Mouse (Mus musculus) kidney, adult 18-20 months (tissue): ENCODE measurements around the gene Wbp1l.
A peak's percentile ranks its signal among the peaks of the same experiment; 100 is the strongest.

ENCODE experiments used
- DNase-seq: peaks from one replicate; pipeline ENCODE4 v3.0.0; 2021

Wbp1l gene

GRCm38 (mm10) chr19:46599375-46600256 lies 732 bp downstream of the Wbp1l start:
- peak; percentile 56 for DNase-seq

- no peak for DNase-seq
Observed at GRCm38 (mm10) chr19:46600371-46600770, 1.5 kb downstream of the Wbp1l start.

- DNase-seq: peak; percentile 71
Observed at GRCm38 (mm10) chr19:46601491-46601890, 2.6 kb downstream of the Wbp1l start.

GRCm38 (mm10) chr19:46602406-46602805 lies 3.5 kb downstream of the Wbp1l start:
- DNase-seq: no peak

DNA sequence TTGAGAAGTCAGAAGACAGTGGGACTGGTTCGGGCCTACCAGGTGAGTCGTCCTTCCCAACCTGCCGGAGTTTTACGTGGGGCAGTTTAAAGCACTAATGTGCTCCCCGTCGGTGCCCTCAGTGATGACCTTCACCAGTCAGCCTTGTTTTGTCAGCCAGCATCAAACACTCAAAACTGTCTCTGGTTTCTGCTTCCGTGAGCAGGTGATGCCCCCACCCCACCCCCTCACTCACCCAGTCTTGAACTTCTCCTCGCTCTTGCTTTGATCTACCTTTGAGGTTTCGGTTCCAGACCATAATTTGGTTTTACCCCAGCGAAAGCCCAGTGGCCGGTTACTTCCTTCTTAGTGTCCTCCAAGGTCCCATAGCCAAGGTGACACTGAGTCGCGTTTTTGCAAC lies 7.8 kb downstream of the Wbp1l start:
- no peak for DNase-seq

GRCm38 (mm10) chr19:46607424-46607823 lies 8.5 kb downstream of the Wbp1l start:
- peak; percentile 40 for DNase-seq

DNA sequence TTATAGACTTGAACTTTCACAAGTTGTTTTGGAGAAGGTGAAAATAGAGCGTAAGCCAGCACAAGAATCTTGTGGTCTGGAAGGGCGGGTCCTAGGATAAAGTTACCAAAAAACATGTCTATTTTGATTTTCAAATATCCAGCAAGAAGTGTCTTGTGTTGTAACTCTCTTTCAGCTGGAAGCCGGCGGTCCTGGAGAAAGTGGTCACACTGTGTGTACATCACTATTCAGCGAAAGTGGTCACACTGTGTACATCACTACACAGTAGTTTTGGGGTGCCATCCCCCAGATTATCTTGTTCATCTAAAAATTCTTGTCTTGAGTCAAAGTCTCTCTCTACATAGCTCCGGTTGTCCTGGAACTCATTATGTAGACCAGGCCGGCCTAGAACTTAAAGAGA lies 9.3 kb downstream of the Wbp1l start:
- DNase-seq: no peak

- no peak for DNase-seq
Observed at GRCm38 (mm10) chr19:46616378-46616777, 17.5 kb downstream of the Wbp1l start.

DNA sequence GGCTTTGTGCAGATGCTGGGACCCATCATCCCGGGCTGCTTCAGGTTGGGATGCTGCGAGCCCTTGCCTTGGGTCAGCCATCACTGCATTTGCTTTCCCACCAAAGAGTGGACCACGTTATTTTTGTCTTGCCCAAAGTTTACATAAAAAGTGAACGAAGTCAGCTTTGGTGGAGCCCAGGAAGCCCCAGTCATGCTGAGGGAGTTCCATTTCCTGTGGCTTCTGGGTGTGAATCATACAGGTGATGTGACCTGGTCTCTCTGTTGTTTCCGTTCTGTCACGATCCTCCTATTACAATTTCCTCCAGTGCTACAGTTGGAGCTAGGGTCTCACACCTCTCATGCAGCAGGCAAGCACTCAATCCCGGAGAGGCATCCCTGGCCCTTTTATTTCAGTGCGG lies 18.5 kb downstream of the Wbp1l start:
- no peak for DNase-seq

GRCm38 (mm10) chr19:46618322-46618721 lies 19.4 kb downstream of the Wbp1l start:
- DNase-seq: no peak

DNA sequence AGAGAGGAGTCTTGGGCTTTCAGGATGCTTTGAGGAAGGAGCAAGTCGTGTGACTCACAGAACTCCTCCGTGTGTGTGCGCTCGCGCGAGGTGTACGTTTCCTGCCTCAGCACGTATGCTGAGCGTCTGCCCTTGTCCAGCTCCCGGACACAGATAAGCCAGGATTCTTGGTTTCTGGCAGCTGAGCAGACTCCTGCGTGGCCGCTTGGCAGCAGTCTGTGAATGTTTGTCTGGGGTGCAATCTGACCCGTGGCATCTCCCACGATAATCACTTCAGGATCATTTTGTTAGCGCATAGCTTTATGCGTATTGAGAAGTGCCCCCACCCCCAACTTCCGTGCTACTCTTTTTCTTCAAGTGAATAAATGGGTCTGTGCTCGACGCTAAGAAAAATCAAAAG lies 20.1 kb downstream of the Wbp1l start:
- DNase-seq: no peak

- no peak for DNase-seq
Observed at GRCm38 (mm10) chr19:46619518-46619917, 20.6 kb downstream of the Wbp1l start.

- no peak for DNase-seq
Observed at GRCm38 (mm10) chr19:46620016-46620808, 21.3 kb downstream of the Wbp1l start.

DNA sequence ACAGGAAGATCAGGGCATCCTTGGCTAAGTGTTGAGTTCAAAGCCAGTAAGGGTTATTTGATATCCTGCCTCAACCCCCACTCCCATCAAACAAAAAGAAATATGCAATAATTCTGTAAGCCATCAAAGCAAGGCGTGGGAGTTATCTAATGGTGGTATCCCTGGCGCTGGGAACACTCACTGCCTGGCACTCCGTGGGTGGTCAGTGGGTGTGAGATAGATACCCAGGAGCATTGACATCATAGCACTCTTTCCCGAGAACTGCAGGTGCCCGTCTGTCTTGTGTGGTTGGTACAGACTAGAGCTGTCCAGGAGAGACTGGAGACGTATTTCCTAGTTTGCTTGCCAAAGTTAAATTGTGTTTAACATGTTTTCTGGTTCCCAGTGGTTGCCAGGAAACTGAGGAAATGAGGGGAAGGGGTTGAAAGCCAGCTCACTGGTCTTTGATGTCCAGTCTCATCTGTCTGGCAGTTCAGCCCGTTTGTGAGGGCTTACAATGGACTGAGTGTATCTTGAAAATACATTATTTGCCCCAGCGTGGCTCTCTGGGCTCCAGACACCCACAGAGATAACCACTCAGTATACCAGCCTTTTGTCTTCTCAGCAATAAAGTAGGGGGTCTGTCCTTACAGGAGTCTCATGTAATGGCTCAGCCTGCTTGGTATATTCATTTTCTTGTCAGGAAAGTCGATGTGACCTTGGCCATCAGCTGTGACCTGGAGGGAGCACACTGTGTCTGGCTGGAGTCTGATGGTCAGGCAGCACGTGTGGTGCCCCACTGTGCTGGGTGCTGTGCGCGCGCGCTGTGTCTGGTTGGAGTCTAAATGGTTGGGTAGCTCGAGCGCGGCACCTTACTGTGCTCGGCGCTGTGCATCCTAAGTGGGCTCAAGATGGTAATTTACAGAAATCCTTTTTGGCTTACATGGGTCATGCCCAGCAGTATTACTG lies 22.6 kb downstream of the Wbp1l start:
- DNase-seq: no peak

- no peak for DNase-seq
Observed at GRCm38 (mm10) chr19:46622659-46623193, 23.8 kb downstream of the Wbp1l start.

DNA sequence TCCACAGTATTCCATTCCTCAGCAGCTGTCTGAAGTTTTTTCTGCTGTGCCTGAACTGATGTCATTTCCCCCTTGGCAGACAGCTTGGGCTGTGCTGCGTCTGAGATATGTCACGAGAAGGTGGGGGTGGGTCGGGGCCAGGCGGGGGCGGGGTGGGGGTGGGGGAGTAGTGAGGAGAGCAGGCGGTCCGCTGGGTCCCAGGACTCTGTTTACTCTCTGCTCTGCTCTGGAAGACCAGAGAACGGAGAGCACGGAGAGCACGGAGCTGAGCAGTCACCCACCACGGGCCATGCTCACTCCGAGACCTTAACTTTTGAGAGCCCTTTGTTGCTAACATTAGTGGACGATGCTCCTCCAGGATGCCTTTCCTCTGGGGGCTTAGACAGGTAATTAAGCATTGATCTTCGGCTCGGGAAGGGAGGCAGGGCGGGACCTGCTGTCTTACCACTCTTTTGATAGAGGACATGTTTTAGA lies 24.3 kb downstream of the Wbp1l start:
- no peak for DNase-seq

DNA sequence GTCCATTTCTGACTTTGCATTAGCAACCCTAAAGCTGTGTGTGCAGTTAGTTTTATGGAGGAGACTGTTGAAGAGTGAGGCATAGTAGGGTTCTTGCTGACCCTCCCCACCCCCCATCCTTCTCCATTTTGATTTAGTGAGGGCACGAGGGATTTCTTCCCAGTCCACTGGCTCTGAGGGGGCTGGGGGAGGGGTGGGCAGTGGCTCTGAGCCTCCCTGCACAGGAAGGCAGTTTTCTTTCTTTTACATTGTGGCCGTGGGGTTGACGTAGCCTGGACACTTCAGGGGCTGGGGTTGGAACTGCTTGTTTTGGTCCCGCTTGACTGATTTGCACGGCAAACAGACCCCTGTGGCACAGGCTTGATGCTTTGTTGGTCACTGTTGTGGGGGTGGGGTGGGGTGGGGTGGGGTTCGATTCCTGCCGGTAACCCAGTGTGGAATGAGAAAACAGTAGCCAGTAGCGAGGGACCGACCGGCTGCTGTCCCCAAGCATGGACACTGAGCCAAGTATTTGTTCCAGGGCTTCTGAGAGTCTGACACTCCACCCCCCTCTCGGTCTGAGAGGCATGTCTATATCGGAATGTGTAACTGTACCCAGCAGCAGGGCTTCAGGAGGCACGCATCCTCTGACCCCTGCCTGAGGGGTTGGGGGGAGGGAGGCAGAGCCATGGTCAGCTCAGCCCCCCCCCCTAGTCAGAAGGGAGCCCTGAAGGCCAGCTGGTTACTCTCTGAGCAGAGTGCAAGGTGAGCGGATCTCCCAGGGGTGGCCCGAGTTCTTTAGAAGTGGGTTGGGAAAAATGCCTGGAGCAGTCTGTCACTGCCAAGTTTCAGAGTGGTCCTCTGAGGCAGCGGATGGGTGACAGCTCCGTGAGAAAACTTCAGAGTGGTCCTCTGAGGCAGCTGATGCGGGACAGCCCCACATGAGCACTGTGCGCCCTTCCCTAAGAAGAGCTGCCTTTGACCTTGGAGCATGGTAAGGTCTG lies 25.2 kb downstream of the Wbp1l start:
- peak; percentile 49 for DNase-seq

GRCm38 (mm10) chr19:46625015-46625414 lies 26.1 kb downstream of the Wbp1l start:
- DNase-seq: no peak

DNA sequence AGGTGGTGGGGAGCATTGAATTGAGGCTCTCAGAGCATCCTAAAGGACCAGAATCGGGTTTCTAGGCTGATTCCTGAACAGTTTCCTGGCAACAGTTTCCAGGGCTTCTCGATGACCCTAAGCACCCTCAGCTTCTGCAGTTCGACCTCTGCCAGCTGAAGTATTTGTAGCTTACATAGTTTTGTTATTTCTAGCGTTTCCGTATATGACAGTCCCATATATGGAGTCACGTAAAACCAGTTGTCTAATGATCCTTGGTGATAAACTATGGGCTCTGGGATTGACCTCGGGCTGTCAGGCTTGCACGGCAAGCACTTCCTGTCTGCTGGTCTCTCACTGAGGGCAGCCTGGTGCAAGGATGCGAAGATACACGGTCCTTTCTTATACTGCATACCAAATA lies 26.6 kb downstream of the Wbp1l start:
- DNase-seq: no peak

- DNase-seq: no peak
Observed at GRCm38 (mm10) chr19:46628403-46628802, 29.5 kb downstream of the Wbp1l start.

GRCm38 (mm10) chr19:46629807-46630206 lies 30.9 kb downstream of the Wbp1l start:
- no peak for DNase-seq
